Mouse (Mus musculus) bone marrow macrophage, adult 2 months (primary cell): Measurements from ENCODE around the gene Zdhhc1. TPM values are rescaled to one million over a fixed set of nuclear protein-coding genes. Genes with fewer than 3 reads are reported as not detected.

Source experiments
- H3K27ac ChIP-seq: 2 replicates; pipeline ENCODE4 v1.5.1; 2012; ENCODE audit warnings: low read depth, low read length; ENCODE audit not compliant: insufficient read depth
- H3K4me1 ChIP-seq: 2 replicates; pipeline ENCODE4 v1.6.1; 2012; ENCODE audit warnings: low read length; ENCODE audit not compliant: control insufficient read depth, insufficient read depth
- H3K4me3 ChIP-seq: 2 replicates; pipeline ENCODE4 v1.5.1; 2012; ENCODE audit warnings: mild to moderate bottlenecking, low read length, moderate library complexity; ENCODE audit not compliant: insufficient read depth
- CTCF ChIP-seq: IDR thresholded peaks from 2 replicates; pipeline ENCODE4 v1.5.1; 2012; ENCODE audit warnings: low read depth, mild to moderate bottlenecking, low read length, moderate library complexity
- POLR2A ChIP-seq: IDR thresholded peaks from 2 replicates; pipeline ENCODE4 v1.6.1; 2012; ENCODE audit warnings: mild to moderate bottlenecking, low read depth, low read length, borderline replicate concordance
- polyA plus RNA-seq: library from polyadenylated mRNA; stranded (reverse); fragments of >200 nt; gene quantifications from 2 replicates; pipeline ENCODE4 v1.2.4, GENCODE M21; 2012; ENCODE audit not compliant: missing spikeins, insufficient read depth, insufficient read length

The Zdhhc1 gene
- polyA plus RNA-seq, 1 experiment, result 16.0 TPM

GRCm38 (mm10) chr8:105472414-105472932 is 24.2 kb downstream of the Zdhhc1 start:
- no peak for TF ChIP-seq POLR2A
- no peak for TF ChIP-seq CTCF
- peaks cover 4% of the 10 kb centered on the region for H3K4me1 ChIP-seq
- H3K27ac ChIP-seq, result no peak overlapping the region
- H3K4me3 ChIP-seq, result no peak overlapping the region

DNA sequence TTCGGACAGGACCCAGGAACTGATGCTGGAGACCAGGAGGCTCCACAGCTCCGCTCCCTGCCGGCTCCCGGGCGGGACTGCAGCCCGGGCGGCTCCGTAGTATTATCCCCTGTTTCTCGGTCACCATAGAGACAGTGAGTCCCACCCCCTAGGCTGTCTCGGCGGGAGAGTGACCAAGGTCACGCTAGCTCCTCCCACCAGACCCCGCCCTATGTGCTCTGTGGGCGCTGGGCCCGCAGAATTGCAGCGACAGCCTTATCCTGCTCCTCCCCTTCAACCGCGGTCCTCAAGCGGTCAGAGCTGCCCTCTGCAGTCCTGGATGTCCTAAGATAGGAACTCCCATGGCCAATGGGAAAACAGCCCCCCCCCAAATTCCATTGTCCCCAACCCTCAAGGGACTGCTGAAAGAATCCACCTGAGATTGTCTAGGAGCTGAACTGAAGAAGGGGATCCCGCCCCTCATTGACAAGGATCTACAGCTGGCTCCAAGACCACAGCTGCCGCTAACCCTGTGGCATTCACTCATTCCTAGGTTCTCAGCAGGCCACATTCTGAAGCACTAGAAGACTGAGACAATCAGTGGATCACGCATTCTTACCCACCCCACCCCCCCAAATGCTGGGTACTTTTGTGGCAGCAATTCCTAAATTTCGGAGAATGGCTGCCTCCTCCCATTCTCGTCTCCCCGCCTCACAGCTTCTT is 25.2 kb downstream of the Zdhhc1 start, which contains the start of gene Tppp3:
Tppp3 (minus strand) TSS at position 213 of the 702 bp plus-strand sequence.
- TF ChIP-seq CTCF (no peak; the same call in 1 of the 2 replicates), POLR2A (no peak)
- peak within 1 kb of the TSS; percentile 29 for H3K4me3 ChIP-seq
- H3K4me1 ChIP-seq, result peaks cover 4% of the 10 kb centered on the region
- no peak within 1 kb of the TSS for H3K27ac ChIP-seq

DNA sequence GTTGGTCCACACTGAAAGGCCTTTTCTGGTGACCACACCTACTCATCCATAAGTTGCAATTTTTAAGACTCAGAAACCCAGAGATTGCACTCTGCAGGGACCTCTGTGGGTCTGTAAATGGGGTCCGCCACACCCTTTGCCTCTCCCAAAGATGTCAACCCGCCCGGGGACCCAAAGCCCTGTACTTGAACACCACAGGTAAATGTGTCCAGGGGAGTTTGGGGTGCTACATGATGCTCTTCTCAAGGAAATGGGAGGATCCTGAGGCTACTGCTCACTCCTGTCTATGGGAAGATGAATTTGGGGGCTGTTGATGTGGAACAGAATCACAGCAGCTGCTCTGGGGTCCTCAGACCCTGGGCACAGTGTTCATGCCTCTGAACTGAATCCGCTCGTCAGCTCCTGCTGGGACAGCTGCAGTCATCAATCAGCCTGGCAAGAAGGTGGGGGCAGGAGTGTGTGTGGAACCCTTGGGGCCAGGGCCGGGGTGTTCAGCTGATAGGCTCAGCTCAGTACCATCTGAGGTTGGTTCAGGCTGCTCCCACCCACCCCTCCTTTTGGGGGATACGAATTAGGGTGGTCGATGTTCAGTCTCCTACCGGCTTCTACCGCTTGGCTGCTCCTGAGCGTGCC is 25.9 kb downstream of the Zdhhc1 start:
- Histone ChIP-seq H3K4me1 (peaks cover 4% of the 10 kb centered on the region), H3K27ac (no peak overlapping the region), H3K4me3 (peak overlapping the region; percentile 29)
- no peak for TF ChIP-seq POLR2A
- 0 out of 2 replicates have a peak, but pooled peaks have one; percentile 6 for TF ChIP-seq CTCF

GRCm38 (mm10) chr8:105470262-105470661 is 26.4 kb downstream of the Zdhhc1 start:
- Histone ChIP-seq H3K4me3 (no peak overlapping the region), H3K27ac (no peak overlapping the region), H3K4me1 (peaks cover 4% of the 10 kb centered on the region)
- TF ChIP-seq POLR2A (no peak), CTCF (no peak)

GRCm38 (mm10) chr8:105469816-105470215 is 26.9 kb downstream of the Zdhhc1 start:
- Histone ChIP-seq H3K4me1 (peaks cover 4% of the 10 kb centered on the region), H3K4me3 (no peak overlapping the region), H3K27ac (no peak overlapping the region)
- TF ChIP-seq CTCF (no peak), POLR2A (no peak)

DNA sequence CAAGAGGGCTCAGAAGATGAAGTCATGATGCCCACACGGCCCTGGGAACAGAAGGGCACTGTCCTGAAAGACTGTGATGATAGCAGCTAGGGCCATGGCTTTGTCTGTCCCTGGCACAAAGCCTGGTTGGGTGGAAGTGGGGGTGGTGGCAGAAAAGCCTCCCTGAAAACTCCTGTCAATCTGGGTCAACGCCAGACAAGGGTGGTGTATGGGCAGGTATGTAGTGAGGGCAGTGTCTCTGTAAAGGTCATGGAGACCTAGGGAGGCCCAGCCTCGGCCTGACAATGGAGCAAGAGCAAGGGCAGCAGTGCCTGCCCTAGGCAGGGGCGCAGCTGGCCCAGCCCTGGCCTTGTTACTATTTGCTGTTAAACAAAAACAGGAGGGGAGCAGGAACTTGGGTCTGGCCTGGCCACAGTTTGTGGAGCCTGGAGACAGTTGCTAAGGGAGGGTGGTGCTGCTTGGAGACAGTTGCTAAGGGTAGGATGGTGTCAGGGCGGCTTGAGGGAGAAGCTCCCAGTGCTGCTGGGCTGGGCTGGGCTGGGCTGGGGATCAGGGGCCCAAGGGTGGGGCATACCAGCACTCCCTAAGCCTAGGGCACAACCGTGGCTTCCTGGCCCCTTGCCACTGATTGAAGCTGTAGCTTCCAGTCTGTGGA is 27.5 kb downstream of the Zdhhc1 start:
- H3K4me3 ChIP-seq, result no peak overlapping the region
- TF ChIP-seq CTCF (no peak), POLR2A (no peak)
- no peak overlapping the region for H3K27ac ChIP-seq
- peaks cover 4% of the 10 kb centered on the region for H3K4me1 ChIP-seq

- Histone ChIP-seq H3K4me3 (no peak overlapping the region), H3K27ac (no peak overlapping the region), H3K4me1 (peaks cover 4% of the 10 kb centered on the region)
- TF ChIP-seq CTCF, result no peak
- no peak for TF ChIP-seq POLR2A
Measured at GRCm38 (mm10) chr8:105468002-105468720, 28.5 kb downstream of the Zdhhc1 start.

DNA sequence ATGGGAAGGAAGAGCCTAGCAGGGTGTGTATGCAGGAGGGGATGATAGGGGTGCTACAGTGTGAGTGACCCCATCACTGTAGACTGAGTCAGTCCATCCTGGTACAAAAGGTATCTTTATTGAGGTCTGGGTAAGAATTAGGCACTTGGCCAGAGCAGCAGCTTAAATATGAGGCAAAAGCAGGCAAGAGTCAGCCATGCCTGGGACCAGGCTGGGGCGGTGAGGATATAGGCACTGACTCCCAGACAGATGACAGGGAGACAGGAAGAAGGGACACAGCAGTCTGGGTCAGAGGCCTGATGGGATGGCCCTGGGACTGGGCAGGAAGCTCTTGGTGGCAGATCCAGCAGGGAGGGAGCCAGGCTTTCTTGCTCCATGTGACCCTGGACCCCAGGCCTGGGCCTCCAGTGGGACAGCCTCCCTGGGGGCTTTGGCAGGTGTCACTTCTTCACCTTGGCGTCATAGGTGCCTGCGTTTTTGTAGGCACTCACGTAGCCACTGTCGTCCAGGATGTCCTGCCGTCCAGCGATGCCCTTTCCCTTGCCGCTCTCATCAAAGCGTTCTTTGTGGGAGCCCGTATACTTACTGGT is 29.2 kb downstream of the Zdhhc1 start:
- Histone ChIP-seq H3K4me1 (peaks cover 4% of the 10 kb centered on the region), H3K27ac (no peak overlapping the region), H3K4me3 (no peak overlapping the region)
- TF ChIP-seq POLR2A (no peak), CTCF (no peak)

DNA sequence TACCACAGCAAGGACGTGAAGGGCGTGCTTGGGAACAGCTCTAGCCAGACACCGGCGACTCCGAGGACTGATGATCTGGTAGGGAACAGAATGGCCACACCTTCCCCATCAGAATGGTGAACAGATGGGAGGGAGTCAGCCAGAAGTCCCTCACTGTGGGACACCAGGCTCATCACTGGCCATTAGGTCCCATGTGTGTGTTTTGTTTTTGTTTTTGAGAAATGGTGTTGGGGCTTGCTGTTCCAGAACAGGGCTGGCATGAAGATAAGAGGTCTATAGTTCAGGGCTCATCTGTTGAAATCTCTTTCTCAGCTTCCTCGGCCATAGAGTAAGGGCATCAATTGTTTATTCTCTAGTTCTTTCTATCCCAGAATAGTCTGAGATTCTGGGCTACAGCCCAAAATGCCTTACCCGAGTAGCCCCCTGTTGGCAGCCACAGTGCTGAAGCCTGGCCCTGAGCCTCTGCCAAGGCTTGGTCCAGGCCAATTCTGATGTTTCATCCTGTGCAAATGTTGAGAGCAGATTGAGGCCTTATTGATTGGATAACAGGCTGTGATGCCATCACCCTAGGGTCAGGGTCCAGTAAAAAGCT is 29.9 kb downstream of the Zdhhc1 start:
- no peak for TF ChIP-seq POLR2A
- TF ChIP-seq CTCF, result no peak
- no peak overlapping the region for H3K27ac ChIP-seq
- peaks cover 4% of the 10 kb centered on the region for H3K4me1 ChIP-seq
- H3K4me3 ChIP-seq, result no peak overlapping the region
